Mouse (Mus musculus): ENCODE data around the gene Dgcr8. TPM values are rescaled to one million over a fixed set of nuclear protein-coding genes. Genes with fewer than 3 reads are reported as not detected.

Gene Dgcr8
- polyA plus RNA-seq, 1 experiment from 2014 or later: 35.0 TPM

DNA sequence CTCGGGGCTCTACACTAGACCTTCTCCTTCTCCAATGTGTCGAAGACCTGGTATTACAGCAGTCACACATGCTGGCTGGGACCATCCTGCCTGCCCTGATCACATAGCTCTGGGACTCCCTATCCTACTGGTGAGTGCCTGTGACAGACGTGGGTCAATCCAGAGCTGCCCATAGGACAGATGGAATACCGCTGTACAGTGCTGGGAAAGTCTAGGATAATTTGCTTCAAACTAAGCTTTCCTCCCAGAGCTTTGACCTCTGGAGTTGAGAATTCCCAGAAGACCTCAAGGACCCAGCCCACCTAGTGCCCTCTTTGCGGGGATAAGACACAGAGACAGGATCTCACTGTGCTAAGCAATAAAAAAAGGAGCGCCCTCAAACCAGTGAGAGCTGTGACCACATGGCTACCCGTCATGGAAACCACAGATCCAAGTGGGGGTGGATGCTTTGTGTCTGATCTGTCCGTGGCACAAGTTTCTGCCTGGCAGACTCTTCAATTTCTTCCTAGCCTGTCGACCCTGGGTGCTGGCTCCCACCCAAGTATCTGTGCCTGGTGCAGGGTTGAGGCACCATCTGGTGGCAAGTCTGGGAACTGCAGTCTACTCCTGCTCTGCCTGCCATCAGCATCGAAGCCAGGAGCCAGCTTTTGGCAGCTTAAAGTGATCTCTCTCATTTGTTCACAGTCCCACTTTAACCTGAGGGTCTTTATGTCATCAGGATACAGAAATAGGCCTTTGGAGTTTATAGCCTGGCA is 77.5 kb downstream of the Dgcr8 start:
- Histone ChIP-seq H3K4me1 (peaks cover 47% of the 10 kb centered on the region), H3K36me3 (no peaks in the 10 kb centered on the region), H3K27me3 (no peaks in the 10 kb centered on the region), H3K4me2 (replicated peaks) (no peak overlapping the region), H3K9me3 (replicated peaks) (no peaks in the 10 kb centered on the region), H3K27ac (no peak overlapping the region), H3K4me3 (no peak overlapping the region), H3K9ac (no peak overlapping the region)
- WGBS: 48% methylated on average over 10 of the region's 10 CpGs
- no peak for ATAC-seq (ENCODE audit: low FRiP score)

DNA sequence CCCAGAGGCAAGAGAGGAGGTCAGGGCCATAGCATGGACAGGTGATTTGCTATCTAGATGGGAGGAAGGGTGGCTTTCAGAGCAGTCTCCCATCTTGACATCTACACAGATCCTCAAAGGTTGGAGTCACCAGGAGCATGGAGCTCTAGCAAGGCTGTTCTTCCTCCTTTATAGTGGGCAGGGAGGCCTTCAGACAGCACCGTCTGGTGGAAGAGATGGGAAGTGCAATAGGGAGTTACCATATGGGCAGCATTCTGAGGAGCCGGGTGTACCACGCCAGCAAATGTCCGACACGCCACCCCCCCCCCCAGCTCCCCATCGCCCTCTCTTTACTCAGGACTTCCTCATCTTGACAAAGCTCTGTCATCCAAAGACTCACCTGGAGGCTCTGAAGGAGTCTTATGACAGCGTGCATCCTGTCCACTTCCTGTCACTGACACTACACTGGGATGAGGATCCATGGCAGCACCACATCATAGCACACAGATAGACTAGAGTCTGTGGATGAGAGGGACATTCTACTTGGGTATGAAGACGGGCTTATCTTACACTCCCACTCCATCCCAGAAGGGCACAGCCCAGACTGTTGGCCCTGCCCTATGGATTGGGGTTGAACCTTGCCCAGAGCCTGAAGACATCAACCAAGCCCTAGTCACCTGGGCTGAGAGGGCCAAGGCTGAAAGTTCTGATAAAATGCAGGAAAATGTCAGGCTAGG is 78.2 kb downstream of the Dgcr8 start:
- H3K4me1 ChIP-seq: peaks cover 45% of the 10 kb centered on the region

More for the DNA sequence above, 78.2 kb downstream of the Dgcr8 start:
- H3K9me3 ChIP-seq (replicated peaks): no peaks in the 10 kb centered on the region
- WGBS: 25% methylated on average over 8 of the region's 8 CpGs
- no peaks in the 10 kb centered on the region for H3K27me3 ChIP-seq
- no peak overlapping the region for H3K4me3 ChIP-seq
- no peak overlapping the region for H3K9ac ChIP-seq
- ATAC-seq (ENCODE audit: low FRiP score): no peak
- no peaks in the 10 kb centered on the region for H3K36me3 ChIP-seq
- H3K4me2 ChIP-seq (replicated peaks): no peak overlapping the region
- no peak overlapping the region for H3K27ac ChIP-seq

MicroRNAs within 50 kb of the gene (microRNA counts, 519-probe panel; counts per million panel counts)
- microRNA mmu-miR-1306: 470 counts per million, percentile 58 among the panel's probes with 10 or more counts
- microRNA mmu-miR-185: 3,796 counts per million, percentile 78 among the panel's probes with 10 or more counts

Small RNAs within 50 kb of the gene (microRNA-seq; reads per million reads assigned to microRNA genes)
- gene Gm24572 (1.1 reads per million), gene Mir1306 (248 reads per million, percentile 59 among the genes with 10 or more reads in this experiment), gene Mir185 (438 reads per million, percentile 65 among the genes with 10 or more reads in this experiment)

Other genes with a start within 250 kb of the Dgcr8 start
- 132 and 139 TPM in 2 replicates for gene Dgcr6, start 236.4 kb downstream of the Dgcr8 start, polyA plus RNA-seq (2016; fragmentation: Nextera tagmentation; extraction: Ambion mirVana)
- 5.9 and 7.0 TPM in 2 replicates for gene Prodh, start 199.0 kb downstream of the Dgcr8 start, polyA plus RNA-seq (2016; fragmentation: Nextera tagmentation; extraction: Ambion mirVana)
- gene Rtn4r, start 161.6 kb downstream of the Dgcr8 start, polyA plus RNA-seq (2016; fragmentation: Nextera tagmentation; extraction: Ambion mirVana): 7.8 and 8.0 TPM in 2 replicates
- not detected in 2 replicates for gene Ccdc188, start 71.4 kb downstream of the Dgcr8 start, polyA plus RNA-seq (2016; fragmentation: Nextera tagmentation; extraction: Ambion mirVana)
- gene Zdhhc8, start 54.1 kb downstream of the Dgcr8 start, polyA plus RNA-seq (2016; fragmentation: Nextera tagmentation; extraction: Ambion mirVana): 19.4 TPM in 2 replicates
- 99.6 and 102 TPM in 2 replicates for gene Trmt2a, start 40.6 kb downstream of the Dgcr8 start, polyA plus RNA-seq (2016; fragmentation: Nextera tagmentation; extraction: Ambion mirVana)
- 675 and 701 TPM in 2 replicates for gene Ranbp1, start 40.5 kb downstream of the Dgcr8 start, polyA plus RNA-seq (2016; fragmentation: Nextera tagmentation; extraction: Ambion mirVana)
- 1.7 and 3.9 TPM in 2 replicates for gene Gm49776, start 30.9 kb downstream of the Dgcr8 start, polyA plus RNA-seq (2016; fragmentation: Nextera tagmentation; extraction: Ambion mirVana)
- gene Tango2, start 58.9 kb upstream of the Dgcr8 start, polyA plus RNA-seq (2016; fragmentation: Nextera tagmentation; extraction: Ambion mirVana): 48.2 and 50.5 TPM in 2 replicates
- 105 and 119 TPM in 2 replicates for gene Arvcf, start 58.9 kb upstream of the Dgcr8 start, polyA plus RNA-seq (2016; fragmentation: Nextera tagmentation; extraction: Ambion mirVana)
- gene Txnrd2, start 137.1 kb upstream of the Dgcr8 start, polyA plus RNA-seq (2016; fragmentation: Nextera tagmentation; extraction: Ambion mirVana): 20.2 and 20.3 TPM in 2 replicates
- 58.4 and 60.3 TPM in 2 replicates for gene Comt, start 137.6 kb upstream of the Dgcr8 start, polyA plus RNA-seq (2016; fragmentation: Nextera tagmentation; extraction: Ambion mirVana)
- 11.5 and 12.4 TPM in 2 replicates for gene Gnb1l, start 209.5 kb upstream of the Dgcr8 start, polyA plus RNA-seq (2016; fragmentation: Nextera tagmentation; extraction: Ambion mirVana)
- gene Rtl10, start 209.7 kb upstream of the Dgcr8 start, polyA plus RNA-seq (2016; fragmentation: Nextera tagmentation; extraction: Ambion mirVana): 2.3 and 2.9 TPM in 2 replicates